Mouse (Mus musculus) activated CD4-positive, CD25-positive, alpha-beta regulatory T cell (primary cell): ENCODE results near the gene Sh3pxd2a. TPM values are rescaled to one million over a fixed set of nuclear protein-coding genes. Genes with fewer than 3 reads are reported as not detected.

Experiments used
- polyA plus RNA-seq, 2 experiments: library from polyadenylated mRNA; unstranded; fragments of 100-300 nt; shearing (Covaris generic); gene quantifications; one replicate each; pipeline ENCODE4 v1.2.1; 2017

Gene Sh3pxd2a
- polyA plus RNA-seq, result 1 to 10 TPM; 1.2 to 1.7 TPM

DNA sequence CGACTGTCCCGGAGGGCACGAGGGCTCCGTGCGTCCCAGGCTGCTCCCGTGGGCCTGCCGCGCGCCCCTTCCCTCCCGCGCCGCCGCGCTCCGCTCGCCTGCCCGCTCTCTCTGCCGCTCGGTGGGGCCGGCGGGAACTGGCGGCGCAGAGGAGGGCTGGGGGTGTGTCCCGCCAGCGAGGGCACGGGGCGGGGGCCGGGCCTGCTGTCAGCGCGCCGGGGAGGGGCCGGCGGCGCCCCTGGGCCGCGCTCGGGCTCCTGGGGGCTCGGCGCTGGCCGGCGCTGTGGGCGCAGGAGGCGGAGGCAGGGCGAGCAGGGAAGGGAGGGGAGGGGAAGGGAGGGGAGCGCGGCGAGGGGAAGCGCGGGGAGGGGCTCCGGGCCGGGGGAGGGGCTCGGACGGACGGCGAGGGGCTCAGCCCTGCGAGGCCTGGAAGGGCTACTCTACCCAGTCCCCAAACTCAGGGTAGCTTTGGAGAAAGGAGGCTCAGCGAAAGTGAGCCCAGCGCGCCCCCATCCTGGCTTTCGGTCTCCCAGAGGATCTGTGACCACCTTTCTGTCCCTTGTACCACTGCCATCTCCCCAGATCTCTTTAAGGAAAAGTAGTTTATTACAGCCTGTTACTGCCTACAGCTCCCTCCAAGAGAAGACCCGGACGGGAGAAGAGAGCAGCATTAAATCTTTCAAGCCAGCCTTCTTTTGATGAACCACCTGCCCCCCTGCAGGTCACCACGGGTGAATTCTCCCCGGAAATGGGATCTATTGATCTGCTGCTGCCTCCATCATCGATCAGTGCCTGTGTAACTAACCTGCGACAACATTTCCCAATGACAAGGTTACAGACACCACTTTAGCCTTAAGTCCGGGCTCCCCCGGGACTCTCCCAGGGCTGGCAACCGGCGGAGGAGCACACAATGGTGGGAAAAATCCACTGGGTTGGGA, at the start of gene Sh3pxd2a:
Gene Sh3pxd2a, minus strand, starts transcription at position 98 of the 938 bp plus-strand sequence.

Other genes with a start within 250 kb of the Sh3pxd2a start
- 10 to 100 TPM; 37.7 to 38.8 TPM for gene Stn1, start 73.1 kb upstream of the Sh3pxd2a start, polyA plus RNA-seq
- 10 to 100 TPM; 43.7 to 49.1 TPM for gene Slk, start 115.3 kb upstream of the Sh3pxd2a start, polyA plus RNA-seq
- under 1 TPM; 0.16 to 0.34 TPM for gene Col17a1, start 227.7 kb upstream of the Sh3pxd2a start, polyA plus RNA-seq